Mouse (Mus musculus) E14TG2a.4 (cell line): ENCODE measurements around the gene Hba-a1.

Source experiments
- CTCF ChIP-seq: conservative IDR thresholded peaks from 2 replicates; pipeline ENCODE4 v1.5.1; 2014; ENCODE audit warnings: low read length
- POU5F1 ChIP-seq: IDR thresholded peaks from 2 replicates; pipeline ENCODE4 v1.6.1; 2014; ENCODE audit warnings: low read length, borderline replicate concordance

GRCm38 (mm10) chr11:32244617-32245016, 38.7 kb upstream of the Hba-a1 start:
- no peak for TF ChIP-seq CTCF
- no peak for TF ChIP-seq POU5F1
